Mouse (Mus musculus) CH12.LX (cell line): ENCODE measurements around the gene 4930564D02Rik. TPM values are rescaled to one million over a fixed set of nuclear protein-coding genes. Genes with fewer than 3 reads are reported as not detected.

ENCODE experiments used
- DNase-seq: peaks from one replicate; pipeline ENCODE4 v3.0.0-alpha.2; 2013; ENCODE audit errors: extremely low read depth
- H3K27ac ChIP-seq: 2 replicates; pipeline ENCODE4 v1.5.1; 2012; ENCODE audit warnings: low read depth, mild to moderate bottlenecking, control low read depth, moderate library complexity; ENCODE audit not compliant: insufficient read depth
- H3K27me3 ChIP-seq: replicated peaks from 2 replicates; pipeline ENCODE3; 2012; ENCODE audit warnings: inconsistent platforms
- H3K36me3 ChIP-seq, 2 experiments: replicated peaks in 1 of 2; 2 replicates each; pipeline versions ENCODE3 to v1.6.1; 2012; ENCODE audit warnings: inconsistent platforms in 1 of 2, low read length in 1 of 2, mild to moderate bottlenecking in 1 of 2, mixed read lengths in 1 of 2, moderate library complexity in 1 of 2; ENCODE audit not compliant: control insufficient read depth in 1 of 2, insufficient read depth in 1 of 2
- H3K4me1 ChIP-seq, 2 experiments: 2 replicates each; pipeline ENCODE4 v1.6.1; 2012; ENCODE audit warnings: inconsistent platforms in 1 of 2, moderate library complexity in 1 of 2; ENCODE audit not compliant: insufficient read depth in 2 of 2, control insufficient read depth in 1 of 2
- H3K4me2 ChIP-seq: 2 replicates; pipeline ENCODE4 v1.6.1; 2012; ENCODE audit warnings: low read depth, mild to moderate bottlenecking, control low read depth; ENCODE audit not compliant: poor library complexity, insufficient read depth, severe bottlenecking
- H3K4me3 ChIP-seq, 3 experiments: fragments of 150-350 bp in 1 of 3; sonication (generic) in 1 of 3; replicated peaks in 1 of 3; 2 replicates each; pipeline versions ENCODE3 to v1.5.1; 2011 to 2012; ENCODE audit warnings: low read depth in 2 of 3, low read length in 2 of 3, mild to moderate bottlenecking in 2 of 3, moderate library complexity in 2 of 3, control low read depth in 1 of 3, improper control_type of control experiment in 1 of 3, inconsistent platforms in 1 of 3, mixed read lengths in 1 of 3; ENCODE audit not compliant: poor library complexity in 1 of 3
- H3K79me2 ChIP-seq: replicated peaks from 2 replicates; pipeline ENCODE4 v1.6.1; 2012; ENCODE audit warnings: mild to moderate bottlenecking, moderate library complexity; ENCODE audit not compliant: control insufficient read depth, poor library complexity, insufficient read depth, severe bottlenecking; ENCODE audit errors: extremely low read depth
- H3K9ac ChIP-seq: 2 replicates; pipeline ENCODE4 v1.6.1; 2012; ENCODE audit warnings: low read depth, mild to moderate bottlenecking, control low read depth, moderate library complexity; ENCODE audit not compliant: insufficient read depth
- H3K9me3 ChIP-seq: replicated peaks from 2 replicates; pipeline ENCODE3; 2012; ENCODE audit warnings: low read length, inconsistent platforms, mixed read lengths
- GABPA ChIP-seq: IDR thresholded peaks from 2 replicates; pipeline ENCODE4 v1.6.1; 2012; ENCODE audit warnings: low read depth, low read length, improper control_type of control experiment, inconsistent platforms; ENCODE audit not compliant: insufficient replicate concordance
- HCFC1 ChIP-seq: IDR thresholded peaks from 2 replicates; pipeline ENCODE4 v1.6.1; 2012; ENCODE audit warnings: low read depth, mild to moderate bottlenecking, inconsistent platforms, low read length, improper control_type of control experiment
- POLR2AphosphoS2 ChIP-seq: IDR thresholded peaks from 2 replicates; pipeline ENCODE4 v1.6.1; 2011; ENCODE audit warnings: low read depth, low read length, improper control_type of control experiment
- RCOR1 ChIP-seq: conservative IDR thresholded peaks from 2 replicates; pipeline ENCODE4 v1.6.1; 2012; ENCODE audit warnings: low read depth, mild to moderate bottlenecking, inconsistent platforms, low read length, improper control_type of control experiment
- SMC3 ChIP-seq: IDR thresholded peaks from 2 replicates; pipeline ENCODE4 v1.6.1; 2011; ENCODE audit warnings: low read depth, low read length, improper control_type of control experiment
- TBP ChIP-seq: conservative IDR thresholded peaks from 2 replicates; pipeline ENCODE4 v1.6.1; 2011; ENCODE audit warnings: low read depth, low read length, improper control_type of control experiment
- USF2 ChIP-seq: conservative IDR thresholded peaks from 2 replicates; pipeline ENCODE4 v1.6.1; 2011; ENCODE audit warnings: low read depth, low read length, improper control_type of control experiment
- ZC3H11A ChIP-seq: IDR thresholded peaks from 2 replicates; pipeline ENCODE4 v1.6.1; 2012; ENCODE audit warnings: low read depth, mild to moderate bottlenecking, inconsistent platforms, low read length, improper control_type of control experiment
- dilution Hi-C: fragments of 300-500 bp; cut with MboI; formaldehyde crosslinking; loops from 2 replicates; pipeline ENCODE4 v1.14.3; 2020; ENCODE audit warnings: low sequenced_read_pairs; ENCODE audit not compliant: extremely low pct_unique_long_range_greater_than_20kb, extremely low pct_ligation_motif_present
- in situ Hi-C: fragments of 300-500 bp; cut with MboI; formaldehyde crosslinking; loops from 3 replicates; pipeline ENCODE4 v1.14.3; 2019; ENCODE audit warnings: low sequenced_read_pairs, low pct_ligation_motif_present, low pct_unique_long_range_greater_than_20kb, mixed read lengths
- polyA plus RNA-seq: library from polyadenylated mRNA; unstranded; fragments of >175 nt; gene quantifications from 2 replicates; pipeline ENCODE4 v1.2.1, GENCODE M21; 2012; ENCODE audit warnings: low read depth; ENCODE audit not compliant: insufficient read length
- total RNA-seq, 2 experiments: library from RNA; depleted of rRNA; stranded (reverse); fragments of 300-350 nt in 1 of 2; fragments of >200 nt in 1 of 2; gene quantifications; 2 replicates each; pipeline ENCODE4 v1.2.3; 2012 to 2014

4930564D02Rik gene
- total and polyA plus RNA-seq, 3 experiments, result not detected

GRCm38 (mm10) chr3:105127881-105128280 lies 61.2 kb downstream of the 4930564D02Rik start:
- in situ Hi-C loops, result no loop called here
- Histone ChIP-seq H3K27me3 (peaks cover 2% of the 10 kb centered on the region), H3K36me3 (no peaks in the 10 kb centered on the region), H3K9me3 (peaks cover 2% of the 10 kb centered on the region), H3K79me2 (no peaks in the 10 kb centered on the region), H3K4me1 (peaks cover 2 to 11% of the 10 kb centered on the region in 2 experiments; a peak in 3 of 4 replicates), H3K9ac (no peak overlapping the region), H3K4me3 (no peak overlapping the region), H3K4me2 (no peak overlapping the region), H3K27ac (no peak overlapping the region)
- TF ChIP-seq GABPA, result no peak
- no peak for TF ChIP-seq TBP
- no peak for TF ChIP-seq POLR2AphosphoS2
- no peak for TF ChIP-seq USF2
- no peak for TF ChIP-seq ZC3H11A
- TF ChIP-seq SMC3, result no peak
- no peak for TF ChIP-seq RCOR1
- TF ChIP-seq HCFC1, result no peak
- dilution Hi-C loops, result no loop called here
- no peak for DNase-seq

Other genes with a start within 250 kb of the 4930564D02Rik start
- gene Mov10, start 248.3 kb upstream of the 4930564D02Rik start, total RNA-seq (2012; rRNA removed), result 15.2 and 18.4 TPM in 2 replicates
- 7.2 and 7.9 TPM in 2 replicates for gene Mov10, start 248.3 kb upstream of the 4930564D02Rik start, total RNA-seq (2014; rRNA removed)
- gene Mov10, start 248.3 kb upstream of the 4930564D02Rik start, polyA plus RNA-seq, result 28.0 and 31.9 TPM in 2 replicates
- gene St7l, start 202.8 kb upstream of the 4930564D02Rik start, total RNA-seq (2012; rRNA removed), result 10.3 and 10.4 TPM in 2 replicates
- 13.1 and 14.1 TPM in 2 replicates for gene St7l, start 202.8 kb upstream of the 4930564D02Rik start, total RNA-seq (2014; rRNA removed)
- gene St7l, start 202.8 kb upstream of the 4930564D02Rik start, polyA plus RNA-seq, result 6.8 and 8.1 TPM in 2 replicates
- gene Capza1, start 202.3 kb upstream of the 4930564D02Rik start, total RNA-seq (2012; rRNA removed), result 113 and 139 TPM in 2 replicates
- gene Capza1, start 202.3 kb upstream of the 4930564D02Rik start, total RNA-seq (2014; rRNA removed), result 288 and 317 TPM in 2 replicates
- gene Capza1, start 202.3 kb upstream of the 4930564D02Rik start, polyA plus RNA-seq, result 120 and 140 TPM in 2 replicates
- gene Wnt2b, start 104.9 kb upstream of the 4930564D02Rik start, total RNA-seq (2012; rRNA removed), result not detected in 2 replicates
- not detected in 2 replicates for gene Wnt2b, start 104.9 kb upstream of the 4930564D02Rik start, total RNA-seq (2014; rRNA removed)
- 0.12 and 0.16 TPM in 2 replicates for gene Wnt2b, start 104.9 kb upstream of the 4930564D02Rik start, polyA plus RNA-seq
- gene Cttnbp2nl, start 13.7 kb upstream of the 4930564D02Rik start, total RNA-seq (2012; rRNA removed), result 0.17 and 0.21 TPM in 2 replicates
- 0.28 and 0.43 TPM in 2 replicates for gene Cttnbp2nl, start 13.7 kb upstream of the 4930564D02Rik start, total RNA-seq (2014; rRNA removed)
- 0.70 and 0.78 TPM in 2 replicates for gene Cttnbp2nl, start 13.7 kb upstream of the 4930564D02Rik start, polyA plus RNA-seq